Mouse (Mus musculus) intestine, postnatal 0 days (tissue): ENCODE measurements around the gene Cyp2s1. TPM values are rescaled to one million over a fixed set of nuclear protein-coding genes. Genes with fewer than 3 reads are reported as not detected.
A peak's percentile ranks its signal among the peaks of the same experiment; 100 is the strongest.

Experiments used
- ATAC-seq: fragments of 200-750 bp; cut with Nextera tagmentation; 2 replicates; pipeline ENCODE4 v1.8.0; 2017; ENCODE audit warnings: mild to moderate bottlenecking, moderate TSS enrichment, moderate library complexity
- H3K27ac ChIP-seq: fragments of 300-500 bp; sonication (generic); 2 replicates; pipeline ENCODE4 v1.5.1; 2014; ENCODE audit warnings: mild to moderate bottlenecking, low read depth, low read length, moderate library complexity
- H3K27me3 ChIP-seq: fragments of 300-500 bp; sonication (generic); replicated peaks from 2 replicates; pipeline ENCODE4 v1.6.1; 2014; ENCODE audit warnings: low read length, mixed read lengths; ENCODE audit not compliant: control insufficient read depth, insufficient read depth
- H3K36me3 ChIP-seq: fragments of 300-500 bp; sonication (generic); 2 replicates; pipeline ENCODE4 v1.6.1; 2014; ENCODE audit warnings: mild to moderate bottlenecking, moderate library complexity; ENCODE audit not compliant: control insufficient read depth, insufficient read depth
- H3K4me1 ChIP-seq: fragments of 300-500 bp; sonication (generic); replicated peaks from 2 replicates; pipeline ENCODE4 v1.6.1; 2014; ENCODE audit warnings: antibody characterized with exemption, low read length, mixed read lengths; ENCODE audit not compliant: control insufficient read depth, insufficient read depth
- H3K4me2 ChIP-seq: fragments of 300-500 bp; sonication (generic); replicated peaks from 2 replicates; pipeline ENCODE4 v1.6.1; 2014; ENCODE audit warnings: low read depth, mild to moderate bottlenecking, moderate library complexity
- H3K4me3 ChIP-seq: fragments of 300-500 bp; sonication (generic); 2 replicates; pipeline ENCODE4 v1.5.1; 2014; ENCODE audit warnings: low read depth, low read length
- H3K9ac ChIP-seq: fragments of 300-500 bp; sonication (generic); 2 replicates; pipeline ENCODE4 v1.6.1; 2014; ENCODE audit warnings: mild to moderate bottlenecking, low read depth, low read length
- H3K9me3 ChIP-seq: fragments of 300-500 bp; sonication (generic); 2 replicates; pipeline ENCODE4 v1.6.1; 2016; ENCODE audit warnings: mixed run types; ENCODE audit not compliant: control insufficient read depth
- CTCF ChIP-seq: sonication (generic); IDR thresholded peaks from 2 replicates; pipeline ENCODE4 v1.5.1; 2016; ENCODE audit warnings: low read depth, mild to moderate bottlenecking, control low read depth, antibody characterized with exemption, moderate library complexity
- WGBS: fragments of 180-500 bp; shearing (Covaris S2); extraction: QIAGEN DNeasy Blood & Tissue Kit; methylation state at CpG from one replicate; pipeline ENCODE4 v1.1.7; 2014; 5-methylcytosine and 5-hydroxymethylcytosine counted together
- microRNA-seq: library from miRNA; unstranded; fragments of <30 nt; microRNA quantifications from one replicate; pipeline ENCODE4, GENCODE M21; 2016
- polyA plus RNA-seq: library from polyadenylated mRNA; unstranded; fragments of >200 nt; fragmentation: Nextera tagmentation; extraction: Ambion mirVana; gene quantifications from 2 replicates; pipeline ENCODE4 v1.2.1, GENCODE M21; 2015

Gene Cyp2s1
- polyA plus RNA-seq, 1 experiment from 2014 or later, result 9.7 TPM

GRCm38 (mm10) chr7:25753643-25754438, 62.9 kb downstream of the Cyp2s1 start:
- H3K9ac ChIP-seq, result peak overlapping the region; percentile 100
- under 1% methylated on average over 46 of the region's 46 CpGs for WGBS
- no peak for TF ChIP-seq CTCF
- peaks cover 9% of the 10 kb centered on the region; the same call in 1 of the 2 replicates for H3K4me1 ChIP-seq
- H3K4me2 ChIP-seq, result peak overlapping the region; percentile 76
- H3K36me3 ChIP-seq, result peaks cover 24% of the 10 kb centered on the region
- H3K4me3 ChIP-seq, result peak overlapping the region; percentile 99
- peak overlapping the region; percentile 99 for H3K27ac ChIP-seq
- H3K9me3 ChIP-seq, result no peaks in the 10 kb centered on the region
- ATAC-seq, result peak; percentile 4
- H3K27me3 ChIP-seq, result no peaks in the 10 kb centered on the region

- Histone ChIP-seq H3K4me3 (peak overlapping the region; percentile 99), H3K36me3 (peaks cover 28% of the 10 kb centered on the region), H3K4me1 (peaks cover 9% of the 10 kb centered on the region; the same call in 1 of the 2 replicates), H3K9me3 (no peaks in the 10 kb centered on the region), H3K4me2 (peak overlapping the region; percentile 76), H3K9ac (peak overlapping the region; percentile 100; the same call in 1 of the 2 replicates), H3K27me3 (no peaks in the 10 kb centered on the region), H3K27ac (no peak overlapping the region)
- ATAC-seq, result no peak
- no peak for TF ChIP-seq CTCF
Measured at GRCm38 (mm10) chr7:25753076-25753475, 63.6 kb downstream of the Cyp2s1 start.

Small RNA genes within 50 kb of the gene (microRNA-seq; reads per million reads assigned to microRNA genes)
- gene Gm24865, result not detected

Other genes starting within 250 kb of the Cyp2s1 start
- 117 and 135 TPM in 2 replicates for gene Erich4, start 201.0 kb downstream of the Cyp2s1 start, polyA plus RNA-seq
- 29.0 and 32.6 TPM in 2 replicates for gene Dmac2, start 197.5 kb downstream of the Cyp2s1 start, polyA plus RNA-seq
- 3.4 and 3.5 TPM in 2 replicates for gene B3gnt8, start 190.3 kb downstream of the Cyp2s1 start, polyA plus RNA-seq
- 39.8 and 44.3 TPM in 2 replicates for gene Bckdha, start 157.9 kb downstream of the Cyp2s1 start, polyA plus RNA-seq
- gene Exosc5, start 157.7 kb downstream of the Cyp2s1 start, polyA plus RNA-seq, result 50.4 and 52.7 TPM in 2 replicates
- 0.61 and 1.3 TPM in 2 replicates for gene Tmem91, start 141.7 kb downstream of the Cyp2s1 start, polyA plus RNA-seq
- gene B9d2, start 136.1 kb downstream of the Cyp2s1 start, polyA plus RNA-seq, result 12.4 and 12.6 TPM in 2 replicates
- gene Tgfb1, start 129.9 kb downstream of the Cyp2s1 start, polyA plus RNA-seq, result 1.7 and 2.2 TPM in 2 replicates
- 15.9 and 16.5 TPM in 2 replicates for gene Ccdc97, start 97.8 kb downstream of the Cyp2s1 start, polyA plus RNA-seq
- 32.1 TPM in 2 replicates for gene Hnrnpul1, start 62.2 kb downstream of the Cyp2s1 start, polyA plus RNA-seq
- gene Axl, start 28.2 kb downstream of the Cyp2s1 start, polyA plus RNA-seq, result 52.1 and 58.8 TPM in 2 replicates
- gene Cyp2b10, start 80.7 kb upstream of the Cyp2s1 start, polyA plus RNA-seq, result 0.13 and 0.29 TPM in 2 replicates
- not detected in 2 replicates for gene Cyp2b13, start 244.6 kb upstream of the Cyp2s1 start, polyA plus RNA-seq